Mouse (Mus musculus) WW6 (cell line): ENCODE measurements around the gene Kcnh1.

Source experiments
- DNase-seq: peaks from one replicate; pipeline ENCODE4 v3.0.0-alpha.2; 2013; ENCODE audit warnings: low read depth, low spot score

The Kcnh1 gene

GRCm38 (mm10) chr1:192315392-192316070 is 125.0 kb downstream of the Kcnh1 start:
- no peak for DNase-seq

DNA sequence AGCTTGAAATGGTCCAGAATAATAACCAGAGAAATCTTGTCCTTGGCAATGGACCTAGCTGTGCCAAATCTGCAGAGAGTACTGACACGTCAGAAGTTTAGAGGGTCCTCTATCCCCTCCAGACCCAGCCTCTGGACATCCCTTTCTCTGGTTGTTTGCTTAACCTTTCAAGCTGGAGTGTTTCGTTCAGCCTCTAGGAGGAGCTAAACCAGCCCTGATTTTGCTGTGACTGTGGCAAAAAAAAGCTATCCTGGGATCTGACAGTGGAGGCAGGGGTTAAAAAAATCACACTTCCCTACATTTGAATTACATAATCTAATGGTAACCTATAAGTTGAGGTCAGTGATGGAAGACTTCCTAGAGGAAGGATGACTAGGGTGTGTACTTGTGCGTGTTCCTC is 133.6 kb downstream of the Kcnh1 start:
- DNase-seq, result no peak

DNA sequence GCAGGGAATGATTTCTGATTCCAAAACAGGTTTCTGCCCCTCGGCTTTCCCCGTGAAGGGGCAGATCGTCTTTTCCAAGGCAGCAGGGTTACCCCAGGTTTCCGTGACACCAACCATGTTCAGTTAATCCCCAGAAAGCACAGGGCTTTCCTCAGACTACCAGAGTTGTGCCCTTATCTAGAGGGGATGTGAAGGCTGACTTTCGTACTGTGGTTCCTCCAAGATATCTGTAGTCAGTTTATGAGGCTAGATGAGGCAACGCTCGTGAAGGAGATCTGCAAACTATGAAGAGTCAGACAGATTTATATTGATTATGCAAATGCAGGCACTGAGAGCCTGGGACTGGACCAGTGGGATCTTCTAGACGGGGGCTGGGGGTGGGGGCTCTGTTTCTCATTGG is 136.5 kb downstream of the Kcnh1 start:
- DNase-seq, result no peak

DNA sequence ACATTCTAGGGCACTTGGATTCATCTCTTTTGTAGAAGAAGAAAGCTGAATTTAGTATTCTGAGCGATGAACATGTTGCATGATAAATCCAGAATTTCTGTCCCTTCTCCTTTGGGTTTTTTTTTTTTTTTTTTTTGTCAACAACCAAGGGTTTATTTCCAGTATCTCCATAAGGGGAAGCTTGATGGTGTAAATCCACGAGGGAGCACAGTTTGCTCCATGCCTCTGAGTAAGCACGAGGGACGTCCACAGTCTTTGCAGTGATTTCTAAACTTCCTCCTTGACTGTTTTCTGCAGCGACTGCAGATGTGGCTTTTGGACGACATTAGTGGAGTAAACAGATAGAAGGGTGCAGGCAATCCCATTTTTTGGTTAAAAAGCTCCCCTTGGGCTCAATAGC is 140.6 kb downstream of the Kcnh1 start:
- DNase-seq, result no peak

GRCm38 (mm10) chr1:192336029-192336428 is 145.5 kb downstream of the Kcnh1 start:
- DNase-seq, result no peak

DNA sequence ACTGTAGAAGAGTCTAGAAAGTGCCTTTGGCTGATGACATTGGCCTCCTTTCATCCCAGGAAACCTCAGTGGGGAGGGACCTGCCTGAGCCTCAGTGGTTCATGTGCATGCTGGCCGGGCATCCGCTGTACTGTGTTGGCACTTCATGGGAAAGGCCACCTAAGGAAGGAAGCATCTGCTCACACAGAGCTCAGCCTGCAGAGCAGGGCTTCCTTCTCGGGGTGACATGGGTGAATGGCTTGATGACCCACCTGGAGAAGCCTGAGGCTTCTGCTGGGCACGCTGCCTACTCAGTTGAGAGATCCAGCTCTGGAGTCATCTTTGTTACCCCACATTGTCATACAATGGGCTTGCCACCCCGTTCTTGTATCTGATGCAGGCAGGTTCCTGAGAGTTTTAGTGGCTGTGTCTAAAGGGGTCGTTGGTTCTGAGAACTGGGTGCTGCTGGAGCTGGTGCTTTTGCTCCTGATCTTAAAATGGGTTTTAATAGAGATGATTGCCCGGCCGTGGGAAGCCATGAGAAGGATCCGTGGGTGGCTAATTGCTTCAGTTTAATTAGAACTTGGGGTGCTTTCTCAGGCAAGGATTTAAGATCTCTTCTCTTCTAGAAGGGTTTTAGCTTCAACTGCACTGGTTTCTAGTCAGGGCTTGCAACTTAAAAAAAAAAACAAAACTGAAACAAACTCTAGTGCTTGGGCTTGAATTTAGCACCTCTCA is 148.9 kb downstream of the Kcnh1 start:
- DNase-seq, result no peak

DNA sequence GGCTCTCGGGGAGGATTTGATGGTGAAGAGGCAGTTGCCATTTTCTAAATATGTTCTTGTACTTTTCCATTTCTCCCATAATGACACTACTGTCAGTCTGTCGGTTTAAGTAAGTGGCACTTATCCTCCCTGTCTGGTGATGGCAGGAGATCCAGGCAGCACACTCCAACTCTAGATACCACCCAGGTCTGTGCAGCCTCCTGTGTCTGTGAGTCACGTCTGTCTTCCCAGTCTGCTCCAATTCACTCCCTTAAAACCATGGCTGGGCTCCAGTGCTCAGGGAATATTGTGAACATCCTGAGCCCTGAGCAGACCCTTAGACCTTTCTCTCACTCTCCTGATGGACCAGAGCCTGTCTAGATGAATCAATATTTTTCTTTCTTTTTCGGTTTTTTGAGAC is 151.2 kb downstream of the Kcnh1 start:
- DNase-seq, result no peak

- no peak for DNase-seq
These were observed 153.4 kb downstream of the Kcnh1 start for GRCm38 (mm10) chr1:192343996-192344395.

GRCm38 (mm10) chr1:192347327-192347726 is 156.8 kb downstream of the Kcnh1 start:
- DNase-seq, result no peak

DNA sequence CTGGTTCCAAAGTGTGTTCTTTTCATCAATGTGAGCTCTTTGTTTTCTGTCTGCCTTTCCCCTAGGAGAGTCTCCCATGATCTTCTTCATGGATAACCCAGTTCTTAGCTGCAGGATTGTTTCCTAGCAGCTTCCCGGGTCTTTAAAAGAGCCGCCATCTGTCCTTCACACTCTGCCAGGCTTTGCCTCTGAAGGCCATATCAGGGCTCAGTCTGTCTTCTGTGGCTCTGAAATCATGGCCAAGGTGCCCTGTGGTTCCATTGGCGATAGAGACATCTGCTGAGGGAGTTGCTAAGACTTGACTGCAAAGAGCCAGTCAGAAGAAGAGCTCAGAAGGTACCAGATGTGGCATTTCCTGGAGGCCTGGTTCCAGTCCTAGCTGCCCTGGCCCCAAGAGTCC is 165.7 kb downstream of the Kcnh1 start:
- no peak for DNase-seq

GRCm38 (mm10) chr1:192359212-192359611 is 168.6 kb downstream of the Kcnh1 start:
- DNase-seq, result no peak

DNA sequence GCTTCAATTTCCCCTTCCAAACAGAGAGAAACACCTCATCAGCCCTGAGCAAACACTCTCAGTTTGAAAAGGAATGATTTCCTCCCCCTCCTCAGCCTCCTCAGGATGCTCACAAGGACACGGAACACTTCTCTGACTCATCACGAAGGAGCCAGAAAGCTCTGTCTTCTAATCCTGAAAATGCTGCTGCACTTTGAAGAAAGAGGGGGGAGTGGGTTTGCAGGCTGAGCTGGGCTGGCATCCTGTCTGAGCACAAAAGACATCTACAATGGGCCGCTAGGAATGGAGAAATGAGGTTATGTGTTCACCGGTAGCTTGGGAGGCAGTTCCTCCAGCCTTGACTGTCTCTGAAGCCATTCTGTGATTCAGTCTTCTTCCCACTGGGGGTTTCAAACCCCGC is 177.8 kb downstream of the Kcnh1 start:
- DNase-seq, result no peak

GRCm38 (mm10) chr1:192371943-192372614 is 181.5 kb downstream of the Kcnh1 start:
- no peak for DNase-seq

DNA sequence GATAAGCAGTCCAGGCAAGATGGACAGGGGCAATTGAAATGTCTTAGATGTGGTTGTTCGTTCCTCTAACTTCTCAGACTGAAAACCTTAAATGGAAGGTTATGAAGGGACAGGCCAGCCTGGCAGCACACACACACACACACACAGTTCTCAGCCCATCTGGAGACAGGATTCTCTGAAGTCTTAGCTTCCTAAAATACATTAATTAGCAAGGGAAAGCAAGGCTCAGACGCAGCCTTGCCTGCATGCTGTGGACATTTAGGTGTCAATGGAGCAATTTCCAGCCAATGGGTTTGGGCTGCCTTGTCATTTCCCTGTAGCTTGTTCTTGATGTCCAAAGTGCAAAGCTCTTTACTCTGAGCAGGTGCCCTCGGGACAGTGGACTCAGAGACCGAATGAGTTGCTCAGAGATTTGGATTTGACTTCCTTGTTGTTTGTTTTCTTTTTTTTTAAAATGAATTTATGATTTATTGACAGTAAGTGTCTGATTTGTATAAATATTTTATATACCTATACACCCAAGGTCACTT is 188.0 kb downstream of the Kcnh1 start:
- no peak for DNase-seq

DNA sequence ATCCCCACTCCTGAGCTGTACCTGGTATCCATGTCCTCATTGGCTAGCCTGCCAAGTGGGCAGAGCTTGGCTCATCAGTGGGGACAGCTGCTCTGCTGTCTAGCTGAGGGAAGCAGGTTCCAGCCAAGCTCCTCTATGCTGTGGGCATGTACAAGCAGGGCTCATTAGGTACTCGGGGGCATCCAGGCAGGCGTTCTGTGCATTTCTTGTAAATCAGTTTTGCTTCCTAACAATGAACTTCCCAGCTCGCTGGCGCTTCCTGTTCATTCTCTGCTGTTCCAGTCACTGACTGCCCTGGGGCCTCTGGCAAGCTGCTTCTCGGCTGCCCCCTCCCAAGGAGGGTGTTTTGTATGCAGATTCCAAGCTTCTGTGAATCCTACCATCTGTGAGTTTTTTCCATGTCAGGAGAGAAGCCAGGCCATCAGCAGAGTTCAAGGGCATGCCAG is 190.0 kb downstream of the Kcnh1 start:
- no peak for DNase-seq

DNA sequence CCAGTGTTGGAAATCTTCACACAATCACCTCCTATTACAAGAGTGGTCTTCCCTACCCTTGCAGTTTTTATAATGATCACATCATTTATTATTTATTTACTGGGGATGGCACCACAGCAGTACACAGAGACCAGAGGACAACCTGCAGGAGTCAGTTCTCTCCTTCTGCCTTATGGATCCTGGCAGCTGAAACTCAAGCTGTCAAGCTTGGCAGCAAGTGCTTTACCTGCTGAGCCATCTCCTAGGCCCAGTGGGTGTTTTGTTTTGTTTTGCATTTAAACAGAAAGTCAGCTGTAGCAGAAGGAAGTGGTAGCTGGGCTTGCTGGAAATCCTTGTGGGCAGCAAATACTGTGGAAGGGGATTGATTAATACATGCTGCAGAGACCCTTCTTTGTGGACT is 197.1 kb downstream of the Kcnh1 start:
- no peak for DNase-seq

DNA sequence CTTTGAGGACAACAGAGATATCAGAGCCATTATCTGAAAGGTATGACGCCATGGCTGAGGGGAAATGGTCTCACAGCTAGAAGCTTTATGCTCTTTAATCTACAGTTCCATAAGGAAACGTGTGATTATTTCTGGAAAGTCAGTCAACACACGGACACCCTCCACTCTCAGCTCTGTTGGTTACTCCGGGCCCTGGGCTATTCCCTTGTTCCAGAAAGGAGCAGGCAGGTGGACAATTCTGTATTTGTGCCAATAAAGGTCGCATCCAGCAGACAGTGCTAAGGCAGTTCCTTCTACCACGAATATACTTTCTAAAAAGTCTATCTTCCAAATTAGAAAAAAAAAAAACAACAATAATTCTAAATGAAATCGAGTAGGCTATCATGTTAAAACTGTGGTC is 200.5 kb downstream of the Kcnh1 start:
- DNase-seq, result no peak

DNA sequence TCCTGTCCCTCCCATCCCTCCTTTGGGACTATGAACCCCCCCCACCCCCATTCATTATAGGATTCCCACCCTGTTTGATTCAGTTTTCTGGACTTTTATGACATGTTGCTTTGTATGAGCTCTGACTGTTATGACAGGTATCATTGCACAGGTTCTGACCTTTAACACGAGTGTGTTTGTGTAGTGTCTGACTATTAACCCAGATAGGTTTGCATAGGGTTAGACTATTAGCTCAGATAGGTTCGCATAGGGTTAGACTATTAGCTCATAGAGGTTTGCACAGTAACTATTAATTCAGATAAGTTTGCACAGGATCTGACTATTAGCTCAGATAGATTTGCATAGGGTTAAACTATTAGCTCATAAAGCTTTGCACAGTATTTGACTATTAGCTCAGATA is 201.7 kb downstream of the Kcnh1 start:
- no peak for DNase-seq

DNA sequence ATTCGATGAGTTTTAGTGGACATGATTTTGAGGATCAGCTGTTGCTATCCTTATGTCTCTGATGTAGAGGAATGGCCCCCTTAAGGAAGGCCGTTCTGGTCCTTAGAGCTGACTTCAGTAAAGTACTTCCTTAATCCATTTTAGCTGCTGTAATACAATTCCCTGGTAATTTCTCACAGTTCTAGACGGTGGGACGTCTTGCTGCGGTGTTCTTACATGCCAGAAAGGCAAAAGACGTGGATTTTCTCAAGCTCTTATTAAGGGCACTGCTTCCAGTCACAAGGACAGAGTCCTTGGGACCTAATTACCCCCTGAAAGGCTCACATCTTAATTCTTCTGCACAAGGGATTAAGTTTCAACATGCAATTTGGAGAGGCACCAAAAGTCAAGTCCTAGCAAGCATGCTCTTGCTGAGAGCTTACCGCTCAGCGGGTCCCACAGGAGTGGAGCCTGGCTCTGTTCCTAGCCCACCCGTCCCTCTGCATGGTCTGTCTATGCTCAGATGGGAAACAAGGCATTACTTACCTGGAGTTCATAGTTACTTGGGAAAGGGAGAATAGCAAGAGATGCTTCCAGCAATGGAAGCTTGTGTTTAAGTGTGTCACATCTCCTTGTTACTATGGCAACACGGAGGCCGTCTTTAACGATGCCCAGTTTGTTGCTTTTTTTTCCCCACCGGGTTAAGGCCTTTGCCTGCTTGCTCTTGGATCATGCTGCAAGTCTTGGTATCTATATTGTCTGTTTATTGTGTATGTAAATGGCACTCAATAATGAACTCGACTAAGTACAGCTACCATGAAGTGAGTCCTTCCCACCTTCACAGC is 209.3 kb downstream of the Kcnh1 start:
- no peak for DNase-seq

GRCm38 (mm10) chr1:192400991-192401390 is 210.4 kb downstream of the Kcnh1 start:
- no peak for DNase-seq

- DNase-seq, result no peak
These were observed 212.5 kb downstream of the Kcnh1 start for GRCm38 (mm10) chr1:192402911-192403704.
